In genomic region chr9:83023724-83024123, GRCm38 (mm10) we compare ENCODE assay signal across 14 mouse cellular contexts. TPM values are rescaled to one million over a fixed set of nuclear protein-coding genes. Genes with fewer than 3 reads are reported as not detected.
A peak's percentile ranks its signal among the peaks of the same experiment; 100 is the strongest.
DNase-seq lines count a peak whose midpoint lies in the region; ATAC-seq lines count a peak whose summit lies in the region.
"Had no signal": no experiment of that assay in that cellular context is flagged by ENCODE, and none has a peak within 500 bp of the region (broad histone marks: within the 10 kb centered on the region; RNA-seq: fewer than 3 reads in every experiment).

No protein-coding gene starts in this region.

- peak overlapping the region; percentile 77 for H3K4me3 ChIP-seq in megakaryocyte, embryonic 14.5 days (replicated peaks)
- no peak overlapping the region for H3K4me3 ChIP-seq in hindbrain, embryonic 10.5 days
- H3K4me3 ChIP-seq: embryonic facial prominence, embryonic 13.5 days; layer of hippocampus, adult 2 months; liver, embryonic 15.5 days had no signal

- 82% methylated on average over 6 of the region's 6 CpGs for WGBS in hindbrain, embryonic 10.5 days

- H3K27me3 ChIP-seq in megakaryocyte, embryonic 14.5 days (replicated peaks), result no peaks in the 10 kb centered on the region
- H3K27me3 ChIP-seq in hindbrain, embryonic 10.5 days (ENCODE audit: insufficient read depth, poor library complexity, severe bottlenecking), result no peaks in the 10 kb centered on the region
- H3K27me3 ChIP-seq: embryonic facial prominence, embryonic 13.5 days; liver, embryonic 15.5 days had no signal

- no peaks in the 10 kb centered on the region for H3K36me3 ChIP-seq in megakaryocyte, embryonic 14.5 days (replicated peaks; ENCODE audit: low read length)
- H3K36me3 ChIP-seq in hindbrain, embryonic 10.5 days, result no peaks in the 10 kb centered on the region
- H3K36me3 ChIP-seq: embryonic facial prominence, embryonic 13.5 days; liver, embryonic 15.5 days had no signal

- H3K4me1 ChIP-seq in megakaryocyte, embryonic 14.5 days, result no peaks in the 10 kb centered on the region
- no peaks in the 10 kb centered on the region for H3K4me1 ChIP-seq in hindbrain, embryonic 10.5 days (replicated peaks)
- H3K4me1 ChIP-seq: embryonic facial prominence, embryonic 13.5 days; liver, embryonic 15.5 days had no signal

- no peak overlapping the region for H3K27ac ChIP-seq in hindbrain, embryonic 10.5 days
- H3K27ac ChIP-seq: embryonic facial prominence, embryonic 13.5 days; layer of hippocampus, adult 2 months; liver, embryonic 15.5 days had no signal

- no peak for ATAC-seq in megakaryocyte, adult 5-6 weeks (ENCODE audit: poor library complexity, severe bottlenecking)
- no peak for ATAC-seq in granulocyte monocyte progenitor cell, adult 5-6 weeks (replicated peaks; ENCODE audit: poor library complexity, severe bottlenecking)
- ATAC-seq: forebrain, embryonic 14.5 days had no signal

- H3K9me3 ChIP-seq in megakaryocyte, embryonic 14.5 days, result 0 out of 2 replicates have a peak, but pooled peaks cover 3% of the 10 kb centered on the region
- H3K9me3 ChIP-seq in hindbrain, embryonic 10.5 days, result no peaks in the 10 kb centered on the region
- H3K9me3 ChIP-seq: embryonic facial prominence, embryonic 13.5 days; liver, embryonic 15.5 days had no signal

- peak; percentile 21 for DNase-seq in heart, adult 8-10 months (ENCODE audit: low spot score)
- DNase-seq in heart, postnatal 4 days, result peak; percentile 6
- DNase-seq in naive thymus-derived CD4-positive, alpha-beta T cell, adult 2 months (ENCODE audit: low read depth), result peak; percentile 36
- no peak for DNase-seq in hindbrain, embryonic 10.5 days (ENCODE audit: low spot score)
- DNase-seq in adrenal gland, adult 18-20 months (ENCODE audit: low spot score in 2 of 2), result no peak
- DNase-seq: cerebellum, postnatal 14 days; kidney, adult 18-20 months had no signal

RNA-seq across cellular contexts. Expression of gene Phip, which starts 48.4 kb away (rescaled TPM):
- polyA plus RNA-seq in megakaryocyte, embryonic 14.5 days (2012; ENCODE audit: insufficient read depth, low replicate concordance), result 0.92 and 2.4 TPM in 2 replicates
- 79.6 and 80.0 TPM in 2 replicates for total RNA-seq in megakaryocyte, adult 5-6 weeks (2015)
- 89.6 and 119 TPM in 2 replicates for total RNA-seq in megakaryocyte, adult 5-6 weeks (2017)
- total RNA-seq in heart, adult 8-10 months (2022), result 10 to 100 TPM; 25.5 to 32.2 (median 30.5) TPM
- 10 to 100 TPM; 52.1 to 53.4 TPM for total RNA-seq in heart, postnatal 4 days (2021)
- 89.0 and 113 TPM in 2 replicates for polyA plus RNA-seq in hindbrain, embryonic 10.5 days (2016; fragmentation: Nextera tagmentation; extraction: Ambion mirVana)
- 10 to 100 TPM; 60.1 to 79.6 TPM for total RNA-seq in adrenal gland, adult 18-20 months (2021)
- 81.2 and 125 TPM in 2 replicates for total RNA-seq in granulocyte monocyte progenitor cell, adult 5-6 weeks (2014; fragmentation: Nextera tagmentation)
- 115 and 142 TPM in 2 replicates for total RNA-seq in granulocyte monocyte progenitor cell, adult 5-6 weeks (2017)

Comparison
In these comparisons a context has a peak if more than half of its experiments do, and no peak if none do; other contexts are left out.
1. DNase-seq: peak in heart, adult 8-10 months (single experiment), heart, postnatal 4 days (single experiment) and naive thymus-derived CD4-positive, alpha-beta T cell, adult 2 months (single experiment); none in hindbrain, embryonic 10.5 days (single experiment) and adrenal gland, adult 18-20 months (0 of 2).